Mouse (Mus musculus) layer of hippocampus, adult 6 months (tissue): ENCODE results near the gene Exoc1. TPM values are rescaled to one million over a fixed set of nuclear protein-coding genes. Genes with fewer than 3 reads are reported as not detected.

Experiments used
- long read RNA-seq, 2 experiments: library from polyadenylated mRNA; unstranded; transcript quantifications; one replicate each; pipeline ENCODE4 v2.0.0; 2019 to 2020
- polyA plus RNA-seq: library from polyadenylated mRNA; unstranded; fragments of <200 nt; fragmentation: Nextera tagmentation; gene quantifications from 2 replicates; pipeline ENCODE4 v1.2.3, GENCODE M21; 2021

The Exoc1 gene
- polyA plus RNA-seq: 23.2 and 26.7 TPM in 2 replicates
- long read RNA-seq, experiment 1, partial matches to known transcripts: 11 of 16 reads
- long read RNA-seq, experiment 1, other reads (novel, unspliced or antisense): 4 of 16 reads
- long read RNA-seq, experiment 2, transcript Exoc1-201 (18 exons, 3,272 nt): major isoform, 6 of 26 reads
- long read RNA-seq, experiment 2, partial matches to known transcripts: 8 of 26 reads
- long read RNA-seq, experiment 2, other reads (novel, unspliced or antisense): 9 of 26 reads

DNA sequence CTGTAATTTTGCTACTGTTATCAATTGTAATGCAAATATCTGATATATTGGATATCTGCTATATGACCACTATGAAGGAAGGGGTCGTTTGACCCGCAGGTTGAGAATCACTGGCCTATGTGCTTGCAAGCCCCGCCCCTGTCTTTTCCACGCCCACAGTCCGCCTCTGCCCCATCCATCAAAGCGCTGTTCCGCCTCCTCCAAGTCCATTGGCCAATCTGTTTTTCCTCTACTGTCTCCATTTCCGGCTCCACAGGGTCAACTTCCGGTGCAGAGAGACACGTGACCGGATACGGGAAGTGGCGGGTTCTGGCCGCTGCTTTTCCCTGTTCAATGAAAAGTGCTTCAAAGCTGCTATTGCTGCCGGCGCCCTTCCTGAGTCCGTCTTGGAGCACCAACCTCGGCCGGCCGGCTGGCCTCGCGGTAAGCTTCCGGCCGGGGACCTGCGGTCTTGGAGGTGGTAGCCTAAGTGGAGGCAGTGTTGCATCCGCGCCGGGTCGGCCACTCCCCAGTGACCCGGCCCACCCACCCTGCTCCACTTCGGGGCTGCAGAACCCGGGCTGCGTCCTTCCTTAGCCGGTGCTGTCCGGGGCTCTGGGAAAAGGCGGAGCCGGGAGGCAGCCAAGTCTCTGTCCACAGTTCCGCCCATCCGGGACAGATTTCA is at the start of gene Exoc1:
Exoc1 (plus strand) TSS at position 272 of the 664 bp plus-strand sequence.

GRCm38 (mm10) chr5:76483811-76484210 is 45.3 kb upstream of the Exoc1 start, which contains the start of gene Gm7271:
Gm7271 (plus strand) TSS chr5:76484040.

DNA sequence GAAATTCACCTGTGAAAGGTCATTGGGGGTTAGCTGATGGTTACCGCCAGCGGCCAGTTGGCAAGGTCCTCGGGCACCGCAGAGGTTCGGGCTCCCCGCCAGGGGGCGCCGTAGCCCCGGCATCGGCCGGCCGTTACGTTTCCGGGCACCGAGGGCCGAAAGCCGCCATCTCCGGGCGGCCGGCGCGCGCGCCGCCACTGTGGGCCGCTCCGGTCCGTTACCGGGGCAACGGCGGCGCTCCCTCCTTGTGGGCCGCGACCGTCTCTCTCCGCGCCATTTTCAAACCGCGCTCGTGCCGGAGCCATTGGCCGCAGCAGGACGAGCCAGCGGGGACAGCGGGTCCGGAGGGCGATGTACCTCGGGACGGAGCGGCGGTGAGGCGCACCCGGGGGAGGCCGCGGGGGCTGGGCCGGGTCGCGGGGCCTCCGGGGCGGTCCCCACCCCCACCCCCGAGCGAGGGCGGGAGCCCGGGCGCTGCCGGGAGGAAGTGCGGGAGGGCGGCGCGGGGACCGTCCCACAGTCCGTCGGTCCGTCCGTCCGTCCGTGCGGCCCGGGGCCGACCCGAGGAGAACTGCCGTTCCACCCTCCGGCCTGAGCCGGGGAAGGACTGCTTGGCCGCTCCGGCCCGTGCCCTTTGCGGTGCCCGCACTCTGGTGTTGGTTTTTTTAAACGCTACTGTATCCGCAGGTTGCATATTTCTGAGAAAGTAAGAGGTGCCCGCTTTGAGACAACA is 59.6 kb downstream of the Exoc1 start, which contains the start of gene Cep135:
Cep135 (plus strand) TSS at position 148 of the 733 bp plus-strand sequence.

Other genes starting within 250 kb of the Exoc1 start
- gene Clock, start 224.5 kb upstream of the Exoc1 start, polyA plus RNA-seq: 9.6 and 10.0 TPM in 2 replicates
- not detected in 2 replicates for gene Pdcl2, start 198.2 kb upstream of the Exoc1 start, polyA plus RNA-seq
- gene Nmu, start 165.5 kb upstream of the Exoc1 start, polyA plus RNA-seq: 0.19 TPM in 1 of 2 replicates, not detected in the other
- not detected in 2 replicates for gene Gm7271, start 45.3 kb upstream of the Exoc1 start, polyA plus RNA-seq
- 1.1 TPM in 2 replicates for gene Cep135, start 59.4 kb downstream of the Exoc1 start, polyA plus RNA-seq
- 20.0 and 23.5 TPM in 2 replicates for gene C530008M17Rik, start 127.2 kb downstream of the Exoc1 start, polyA plus RNA-seq